Comparison of ENCODE assay signal across 9 mouse cellular contexts in the genomic region with DNA sequence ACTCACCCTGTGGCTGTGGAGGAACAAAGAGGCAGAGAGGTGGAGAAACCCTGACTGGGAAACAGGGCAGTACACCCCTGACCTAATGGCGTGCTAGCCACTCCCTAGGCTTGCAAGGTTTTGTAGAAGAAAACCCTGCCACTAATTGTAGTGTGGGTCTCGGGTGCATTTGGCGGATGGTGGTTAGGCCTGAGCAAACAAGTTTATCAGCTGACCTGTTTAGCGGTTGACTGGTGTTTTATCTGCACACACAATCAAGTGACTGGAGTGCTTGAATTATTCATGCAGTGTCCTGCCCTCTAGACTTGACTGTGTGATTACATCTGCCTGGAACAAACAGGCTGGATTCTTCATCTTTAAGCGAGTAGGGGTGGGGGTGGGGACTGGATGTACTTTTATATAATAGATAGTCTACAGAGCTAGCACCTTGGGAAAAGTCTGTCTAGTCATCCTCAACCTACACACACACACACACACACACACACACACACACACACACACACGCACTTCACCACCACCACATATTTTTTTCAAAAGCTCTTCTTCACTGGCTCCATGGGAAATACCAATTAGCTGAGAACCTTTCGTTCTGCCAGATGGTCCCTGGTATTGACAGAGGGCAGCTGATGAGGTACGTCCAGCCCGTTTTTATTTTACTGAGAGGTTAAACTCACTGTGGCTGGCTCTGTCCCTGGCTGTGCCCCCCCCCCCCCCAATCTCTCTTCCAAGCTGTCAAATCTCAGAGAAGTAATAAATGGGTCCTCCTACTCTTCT. TPM values are rescaled to one million over a fixed set of nuclear protein-coding genes. Genes with fewer than 3 reads are reported as not detected.
DNase-seq lines count a peak whose midpoint lies in the region; ATAC-seq and TF ChIP-seq lines count a peak whose summit lies in the region.
"Had no signal": no experiment of that assay in that cellular context is flagged by ENCODE, and none has a peak within 500 bp of the region (broad histone marks: within the 10 kb centered on the region; RNA-seq: fewer than 3 reads in every experiment).

No protein-coding gene starts in this region.

- no peaks in the 10 kb centered on the region for H3K36me3 ChIP-seq in liver, adult 2 months (ENCODE audit: control insufficient read depth, insufficient read depth, low read length)
- H3K36me3 ChIP-seq in forebrain, embryonic 11.5 days (ENCODE audit: control insufficient read depth, insufficient read depth, low read length), result peaks cover 3% of the 10 kb centered on the region; the same call in 1 of the 2 replicates
- peaks cover 15% of the 10 kb centered on the region for H3K36me3 ChIP-seq in kidney, embryonic 16.5 days (ENCODE audit: insufficient read depth, low read length)

- H3K4me2 ChIP-seq in forebrain, embryonic 11.5 days (ENCODE audit: low read depth, low read length, severe bottlenecking), result peak overlapping the region; percentile 98
- H3K4me2 ChIP-seq in kidney, embryonic 16.5 days (replicated peaks; ENCODE audit: low read depth, low read length), result peak overlapping the region; percentile 93
- H3K4me2 ChIP-seq: liver, embryonic 15.5 days had no signal

- peak overlapping the region; percentile 67 for H3K27ac ChIP-seq in liver, adult 2 months (replicated peaks; ENCODE audit: insufficient read depth, low read depth, low read length)
- H3K27ac ChIP-seq in forebrain, embryonic 11.5 days (ENCODE audit: low read depth, low read length), result peak overlapping the region; percentile 55; the same call in 1 of the 2 replicates
- peak overlapping the region; percentile 60; the same call in 1 of the 2 replicates for H3K27ac ChIP-seq in kidney, embryonic 16.5 days (ENCODE audit: low read length)
- H3K27ac ChIP-seq: liver, embryonic 15.5 days had no signal

- no peak overlapping the region for H3K4me3 ChIP-seq in liver, adult 2 months (ENCODE audit: insufficient read depth, low read depth, low read length)
- peak overlapping the region; percentile 15 for H3K4me3 ChIP-seq in forebrain, embryonic 11.5 days (ENCODE audit: low read depth, low read length)
- H3K4me3 ChIP-seq in kidney, embryonic 16.5 days (ENCODE audit: low read length), result peak overlapping the region; percentile 3; the same call in 1 of the 2 replicates
- H3K4me3 ChIP-seq: liver, embryonic 15.5 days had no signal

- ATAC-seq in forebrain, embryonic 11.5 days (replicated peaks; ENCODE audit: low FRiP score), result peak; percentile 11; the same call in 1 of the 2 replicates
- peak; percentile 24; the same call in 1 of the 2 replicates for ATAC-seq in kidney, embryonic 16.5 days (ENCODE audit: low FRiP score, low TSS enrichment)

- WGBS in liver, adult 2 months, result 21% methylated on average over 9 of the region's 9 CpGs
- WGBS in forebrain, embryonic 11.5 days, result 12% methylated on average over 9 of the region's 9 CpGs
- WGBS in kidney, embryonic 16.5 days, result 24% methylated on average over 9 of the region's 9 CpGs

- TF ChIP-seq CTCF in liver, adult 2 months (IDR thresholded peaks at IDR 0.05; ENCODE audit: low read depth, low read length), result no peak

- peaks cover 14% of the 10 kb centered on the region; the same call in 1 of the 2 replicates for H3K79me2 ChIP-seq in liver, adult 2 months (ENCODE audit: control insufficient read depth, insufficient read depth, low read length)

- H3K4me1 ChIP-seq in liver, adult 2 months (ENCODE audit: control insufficient read depth, insufficient read depth, low read length), result peaks cover 35% of the 10 kb centered on the region
- peaks cover 72% of the 10 kb centered on the region for H3K4me1 ChIP-seq in forebrain, embryonic 11.5 days (replicated peaks; ENCODE audit: control insufficient read depth, insufficient read depth, low read length)
- H3K4me1 ChIP-seq in kidney, embryonic 16.5 days (ENCODE audit: insufficient read depth, low read length), result peaks cover 68% of the 10 kb centered on the region

- H3K9ac ChIP-seq in liver, adult 2 months (ENCODE audit: low read depth, low read length), result no peak overlapping the region
- H3K9ac ChIP-seq in forebrain, embryonic 11.5 days (ENCODE audit: low read length), result peak overlapping the region; percentile 30
- H3K9ac ChIP-seq in kidney, embryonic 16.5 days (replicated peaks; ENCODE audit: low read length), result no peak overlapping the region
- H3K9ac ChIP-seq: liver, embryonic 15.5 days had no signal

- H3K9me3 ChIP-seq in forebrain, embryonic 11.5 days (ENCODE audit: control insufficient read depth, low read length), result no peaks in the 10 kb centered on the region
- H3K9me3 ChIP-seq in kidney, embryonic 16.5 days (ENCODE audit: low read length), result no peaks in the 10 kb centered on the region
- H3K9me3 ChIP-seq: liver, embryonic 15.5 days had no signal

- peak; percentile 92 for DNase-seq in liver, adult 2 months (ENCODE audit: extremely low read depth, low read depth, low spot score)
- DNase-seq in liver, result no peak
- no peak for DNase-seq in forebrain, embryonic 11.5 days (ENCODE audit: low spot score)
- peak; percentile 47 for DNase-seq in neural tube, embryonic 10.5 days (ENCODE audit: extremely low spot score, low spot score)
- DNase-seq in layer of hippocampus, postnatal 10 days (ENCODE audit: low spot score in 2 of 2), result no peak
- DNase-seq in layer of hippocampus, adult 9-10 months (ENCODE audit: low spot score), result no peak
- DNase-seq in layer of hippocampus, postnatal 25 days (ENCODE audit: extremely low spot score in 1 of 2, low spot score in 1 of 2), result no peak

- no peak for TF ChIP-seq POLR2A in liver, adult 2 months (IDR thresholded peaks at IDR 0.05; ENCODE audit: extremely low read depth, insufficient read depth, low read length)

- H3K27me3 ChIP-seq in liver, adult 2 months (ENCODE audit: control insufficient read depth, insufficient read depth, low read length), result no peaks in the 10 kb centered on the region
- H3K27me3 ChIP-seq in forebrain, embryonic 11.5 days (ENCODE audit: control insufficient read depth, insufficient read depth, low read length), result no peaks in the 10 kb centered on the region
- no peaks in the 10 kb centered on the region for H3K27me3 ChIP-seq in kidney, embryonic 16.5 days (ENCODE audit: insufficient read depth, low read length)

RNA-seq across cellular contexts. Expression of a gene that starts 5.7 kb away (rescaled TPM):
- 2.4 and 2.9 TPM in 2 replicates for total RNA-seq in liver, adult 2 months (2014; rRNA removed)
- polyA plus RNA-seq in liver, adult 2 months (2012; rRNA removed), result 9.7 and 14.8 TPM in 2 replicates
- 57.8 and 58.2 TPM in 2 replicates for polyA plus RNA-seq in forebrain, embryonic 11.5 days (2014; fragmentation: Nextera tagmentation; extraction: Ambion mirVana)
- polyA plus RNA-seq in kidney, embryonic 16.5 days (2015; fragmentation: Nextera tagmentation; extraction: Ambion mirVana), result 26.0 and 30.8 TPM in 2 replicates
- total RNA-seq in layer of hippocampus, postnatal 10 days (2021), result 10 to 100 TPM; 63.2 to 72.5 TPM
- 10 to 100 TPM; 57.3 to 64.0 TPM for total RNA-seq in layer of hippocampus, postnatal 25 days (2021)

Comparison
In these comparisons a context has a peak if more than half of its experiments do, and no peak if none do; other contexts are left out.
1. DNase-seq: peak in liver, adult 2 months (single experiment) and neural tube, embryonic 10.5 days (single experiment); none in liver (single experiment), forebrain, embryonic 11.5 days (single experiment), layer of hippocampus, postnatal 10 days (0 of 2), layer of hippocampus, adult 9-10 months (single experiment) and layer of hippocampus, postnatal 25 days (0 of 2).
2. RNA of a gene that starts 5.7 kb away (total RNA-seq): 63.2 to 72.5 TPM in layer of hippocampus, postnatal 10 days and 57.3 to 64.0 TPM in layer of hippocampus, postnatal 25 days; 2.4 to 2.9 TPM in liver, adult 2 months; every median in the first group is over 10 times any median in the second.
3. Peak in every context shown above with its lines, with median percentiles within 50 percentile points of each other: H3K27ac ChIP-seq.